Mouse (Mus musculus): ENCODE results near the gene Ppfibp1. TPM values are rescaled to one million over a fixed set of nuclear protein-coding genes. Genes with fewer than 3 reads are reported as not detected.

Gene Ppfibp1
- polyA plus RNA-seq, 1 experiment from 2014 or later = 45.7 TPM

Other genes starting within 250 kb of the Ppfibp1 start
- gene Med21, start 245.9 kb upstream of the Ppfibp1 start, polyA plus RNA-seq (2014; fragmentation: Nextera tagmentation; extraction: Ambion mirVana) = 126 and 128 TPM in 2 replicates
- 31.4 and 31.8 TPM in 2 replicates for gene Tm7sf3, start 245.7 kb upstream of the Ppfibp1 start, polyA plus RNA-seq (2014; fragmentation: Nextera tagmentation; extraction: Ambion mirVana)
- 21.4 and 24.8 TPM in 2 replicates for gene Stk38l, start 163.5 kb upstream of the Ppfibp1 start, polyA plus RNA-seq (2014; fragmentation: Nextera tagmentation; extraction: Ambion mirVana)
- gene Arntl2, start 92.4 kb upstream of the Ppfibp1 start, polyA plus RNA-seq (2014; fragmentation: Nextera tagmentation; extraction: Ambion mirVana) = 2.5 and 2.7 TPM in 2 replicates
- gene Smco2, start 38.4 kb upstream of the Ppfibp1 start, polyA plus RNA-seq (2014; fragmentation: Nextera tagmentation; extraction: Ambion mirVana) = not detected in 2 replicates
- 0.07 TPM in 1 of 2 replicates, not detected in the other for gene 1700034J05Rik, start 65.9 kb downstream of the Ppfibp1 start, polyA plus RNA-seq (2014; fragmentation: Nextera tagmentation; extraction: Ambion mirVana)
- gene Rep15, start 144.1 kb downstream of the Ppfibp1 start, polyA plus RNA-seq (2014; fragmentation: Nextera tagmentation; extraction: Ambion mirVana) = 0.86 and 1.5 TPM in 2 replicates
- gene Mrps35, start 154.3 kb downstream of the Ppfibp1 start, polyA plus RNA-seq (2014; fragmentation: Nextera tagmentation; extraction: Ambion mirVana) = 100 and 109 TPM in 2 replicates
- gene Mansc4, start 198.5 kb downstream of the Ppfibp1 start, polyA plus RNA-seq (2014; fragmentation: Nextera tagmentation; extraction: Ambion mirVana) = 1.7 and 1.8 TPM in 2 replicates
- gene Klhl42, start 202.9 kb downstream of the Ppfibp1 start, polyA plus RNA-seq (2014; fragmentation: Nextera tagmentation; extraction: Ambion mirVana) = 11.9 and 12.7 TPM in 2 replicates